ENCODE assay signal across 17 mouse cellular contexts in the genomic region with DNA sequence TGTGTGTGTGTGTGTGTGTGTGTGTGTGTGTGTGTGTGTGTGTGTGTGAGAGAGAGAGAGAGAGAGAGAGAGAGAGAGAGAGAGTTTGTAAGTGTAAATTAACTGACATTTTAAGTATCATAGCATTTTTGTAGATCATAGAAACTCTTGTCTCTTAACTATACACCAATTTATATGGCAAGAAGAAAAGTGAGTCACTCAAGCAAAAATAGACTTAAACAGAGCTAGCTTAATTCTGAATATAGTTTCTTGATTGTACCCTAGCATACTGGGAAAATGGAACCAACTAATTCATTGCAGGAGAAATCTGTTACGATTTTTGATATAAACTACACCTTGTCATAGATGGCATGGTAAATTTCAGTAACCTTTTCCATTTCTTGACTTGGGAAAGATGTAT.
"Had no signal": no experiment of that assay in that cellular context is flagged by ENCODE, and none has a peak within 500 bp of the region (broad histone marks: within the 10 kb centered on the region; RNA-seq: fewer than 3 reads in every experiment).

No protein-coding gene starts in this region.

- DNase-seq: left cerebral cortex, postnatal 4 days; liver; liver, embryonic 13.5 days; liver, postnatal 0 days; lung, adult 18-20 months; lung, adult 2 months; lung, embryonic 14.5 days; lung, postnatal 10 days; lung, postnatal 14 days; lung, postnatal 36 days; lung, postnatal 4 days; midbrain, embryonic 14.5 days had no signal

- ATAC-seq: liver, embryonic 12.5 days; liver, postnatal 0 days; lung, postnatal 0 days; midbrain, embryonic 13.5 days; midbrain, embryonic 15.5 days; midbrain, embryonic 16.5 days had no signal
